Mouse (Mus musculus): Measurements from ENCODE around the gene Myof. TPM values are rescaled to one million over a fixed set of nuclear protein-coding genes. Genes with fewer than 3 reads are reported as not detected.
A peak's percentile ranks its signal among the peaks of the same experiment; 100 is the strongest.

Myof gene
- polyA plus RNA-seq, 1 experiment from 2014 or later: 15.9 TPM

DNA sequence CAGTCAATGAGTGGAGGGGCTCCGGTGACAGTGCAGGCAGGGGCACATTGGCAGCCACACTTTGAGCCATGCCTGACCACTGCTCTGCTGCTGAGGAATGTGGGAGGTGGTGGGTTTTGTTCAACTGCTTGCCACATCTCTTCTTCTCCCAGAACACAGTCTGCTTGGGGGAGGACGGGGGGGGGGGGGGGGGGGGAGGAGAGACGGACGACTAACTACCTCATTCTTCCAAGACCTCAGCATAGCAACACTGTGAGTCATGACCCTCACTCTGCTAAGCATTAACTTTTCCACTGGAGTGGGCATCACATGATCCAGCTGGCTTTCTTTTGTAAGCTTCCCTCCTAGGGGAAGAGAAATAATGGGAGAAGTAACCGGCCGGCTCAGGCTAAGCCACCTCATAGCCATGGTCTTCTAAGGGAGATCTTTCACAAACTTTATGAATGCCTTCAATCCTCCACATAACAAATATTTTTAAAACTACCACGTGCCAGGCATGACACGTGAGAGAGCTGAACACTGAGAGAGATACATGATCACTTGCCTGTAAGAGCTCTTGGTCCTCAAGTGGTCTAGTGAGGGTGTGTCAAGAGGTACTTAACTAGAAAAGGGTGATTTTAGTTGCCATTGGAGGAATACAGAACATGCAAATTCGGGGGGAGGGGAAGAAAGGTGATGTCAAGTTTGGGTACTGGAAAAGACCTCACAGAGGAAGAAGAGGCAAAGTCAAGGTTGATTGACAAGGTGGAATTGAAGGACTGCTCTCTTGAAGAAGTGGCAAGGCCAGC lies 17.9 kb downstream of the Myof start:
- ATAC-seq (ENCODE audit: insufficient read depth, low FRiP score, low read depth): peak; percentile 44
- WGBS: 30% methylated on average over 7 of the region's 9 CpGs
- no peak overlapping the region for H3K4me3 ChIP-seq (replicated peaks)
- H3K9ac ChIP-seq: no peak overlapping the region
- no peak overlapping the region for H3K4me2 ChIP-seq
- no peaks in the 10 kb centered on the region for H3K36me3 ChIP-seq
- peak overlapping the region; percentile 80 for H3K27ac ChIP-seq
- H3K4me1 ChIP-seq: peaks cover 53% of the 10 kb centered on the region
- no peaks in the 10 kb centered on the region for H3K9me3 ChIP-seq
- H3K27me3 ChIP-seq (replicated peaks): no peaks in the 10 kb centered on the region

- Histone ChIP-seq H3K27me3 (replicated peaks) (no peaks in the 10 kb centered on the region), H3K9ac (no peak overlapping the region), H3K27ac (no peak overlapping the region), H3K4me3 (replicated peaks) (no peak overlapping the region), H3K9me3 (no peaks in the 10 kb centered on the region), H3K4me2 (no peak overlapping the region), H3K4me1 (peaks cover 36% of the 10 kb centered on the region), H3K36me3 (no peaks in the 10 kb centered on the region)
- WGBS: 68% methylated on average over 4 of the region's 4 CpGs
- ATAC-seq (ENCODE audit: insufficient read depth, low FRiP score, low read depth): no peak
These were observed 19.8 kb downstream of the Myof start for GRCm38 (mm10) chr19:38023603-38024002.

- Histone ChIP-seq H3K9me3 (no peaks in the 10 kb centered on the region), H3K4me1 (peaks cover 28% of the 10 kb centered on the region), H3K4me3 (replicated peaks) (no peak overlapping the region), H3K27me3 (replicated peaks) (no peaks in the 10 kb centered on the region), H3K36me3 (no peaks in the 10 kb centered on the region), H3K9ac (no peak overlapping the region), H3K4me2 (no peak overlapping the region), H3K27ac (no peak overlapping the region)
- ATAC-seq (ENCODE audit: insufficient read depth, low FRiP score, low read depth): no peak
- WGBS: 42% methylated on average over 4 of the region's 4 CpGs
These were observed 20.7 kb downstream of the Myof start for GRCm38 (mm10) chr19:38022710-38023109.

DNA sequence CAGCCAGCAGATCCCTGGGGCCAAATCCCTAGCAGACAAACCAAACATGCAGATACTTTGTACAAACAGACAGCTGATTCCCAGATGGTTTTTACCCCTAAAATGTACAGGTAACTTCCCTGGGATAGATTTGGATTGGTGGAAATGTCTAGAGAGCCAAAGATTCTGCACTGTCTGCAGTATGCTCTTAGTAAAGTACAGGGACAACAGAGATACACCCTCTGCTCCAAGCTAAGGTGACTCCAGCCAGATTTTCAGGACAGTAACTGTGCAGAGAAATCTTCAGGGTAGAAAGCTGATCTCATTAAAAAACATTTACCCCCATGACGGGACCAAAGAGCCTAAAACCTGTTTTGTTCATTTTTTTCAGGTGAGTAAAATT lies 27.5 kb downstream of the Myof start:
- Histone ChIP-seq H3K27me3 (replicated peaks) (no peaks in the 10 kb centered on the region), H3K4me2 (no peak overlapping the region), H3K9ac (no peak overlapping the region), H3K36me3 (no peaks in the 10 kb centered on the region), H3K9me3 (no peaks in the 10 kb centered on the region), H3K4me3 (replicated peaks) (no peak overlapping the region), H3K27ac (peak overlapping the region; percentile 67), H3K4me1 (0 out of 2 replicates have a peak, but pooled peaks cover 4% of the 10 kb centered on the region)
- 60% methylated on average over 1 of the region's 1 CpGs for WGBS
- 0 out of 2 replicates have a peak, but pooled peaks have one; percentile 6 for ATAC-seq (ENCODE audit: insufficient read depth, low FRiP score, low read depth)

GRCm38 (mm10) chr19:38015180-38015872 lies 28.1 kb downstream of the Myof start:
- no peaks in the 10 kb centered on the region for H3K36me3 ChIP-seq
- no peak overlapping the region for H3K9ac ChIP-seq
- peak overlapping the region; percentile 20; the same call in 1 of the 2 replicates for H3K4me2 ChIP-seq
- H3K4me3 ChIP-seq (replicated peaks): no peak overlapping the region
- peak overlapping the region; percentile 83 for H3K27ac ChIP-seq
- 0 out of 2 replicates have a peak, but pooled peaks cover 4% of the 10 kb centered on the region for H3K4me1 ChIP-seq
- no peaks in the 10 kb centered on the region for H3K27me3 ChIP-seq (replicated peaks)
- WGBS: 4% methylated on average over 1 of the region's 1 CpGs
- no peaks in the 10 kb centered on the region for H3K9me3 ChIP-seq
- peak; percentile 98 for ATAC-seq (ENCODE audit: insufficient read depth, low FRiP score, low read depth)

DNA sequence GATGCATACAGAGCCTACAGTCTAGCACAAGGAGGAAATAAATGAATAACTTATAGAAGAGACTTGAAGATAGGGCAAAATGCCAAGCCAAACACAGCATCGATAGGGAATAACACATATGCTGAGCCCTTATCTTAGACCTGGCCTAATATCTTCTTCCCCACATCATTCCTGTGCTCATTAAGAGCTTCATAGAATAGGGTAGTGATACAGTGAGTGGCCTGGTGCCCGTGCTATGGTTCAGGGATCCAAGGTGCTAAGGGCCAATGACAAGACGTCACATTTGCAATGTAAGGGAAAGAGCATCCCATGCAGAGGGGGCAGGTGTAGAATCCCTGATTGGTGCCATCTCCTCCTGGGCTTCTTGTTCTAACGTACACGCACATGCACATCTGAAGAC lies 28.9 kb downstream of the Myof start:
- WGBS: 76% methylated on average over 5 of the region's 5 CpGs
- 0 out of 2 replicates have a peak, but pooled peaks cover 4% of the 10 kb centered on the region for H3K4me1 ChIP-seq
- H3K36me3 ChIP-seq: no peaks in the 10 kb centered on the region
- H3K27me3 ChIP-seq (replicated peaks): no peaks in the 10 kb centered on the region
- no peak for ATAC-seq (ENCODE audit: insufficient read depth, low FRiP score, low read depth)
- no peak overlapping the region; the same call in 1 of the 2 replicates for H3K27ac ChIP-seq
- H3K4me2 ChIP-seq: no peak overlapping the region
- no peak overlapping the region for H3K9ac ChIP-seq
- H3K4me3 ChIP-seq (replicated peaks): no peak overlapping the region
- H3K9me3 ChIP-seq: no peaks in the 10 kb centered on the region

- WGBS: 29% methylated on average over 1 of the region's 1 CpGs
- no peak overlapping the region for H3K27ac ChIP-seq
- no peak for ATAC-seq (ENCODE audit: insufficient read depth, low FRiP score, low read depth)
These were observed 32.0 kb downstream of the Myof start for GRCm38 (mm10) chr19:38011379-38011778.

DNA sequence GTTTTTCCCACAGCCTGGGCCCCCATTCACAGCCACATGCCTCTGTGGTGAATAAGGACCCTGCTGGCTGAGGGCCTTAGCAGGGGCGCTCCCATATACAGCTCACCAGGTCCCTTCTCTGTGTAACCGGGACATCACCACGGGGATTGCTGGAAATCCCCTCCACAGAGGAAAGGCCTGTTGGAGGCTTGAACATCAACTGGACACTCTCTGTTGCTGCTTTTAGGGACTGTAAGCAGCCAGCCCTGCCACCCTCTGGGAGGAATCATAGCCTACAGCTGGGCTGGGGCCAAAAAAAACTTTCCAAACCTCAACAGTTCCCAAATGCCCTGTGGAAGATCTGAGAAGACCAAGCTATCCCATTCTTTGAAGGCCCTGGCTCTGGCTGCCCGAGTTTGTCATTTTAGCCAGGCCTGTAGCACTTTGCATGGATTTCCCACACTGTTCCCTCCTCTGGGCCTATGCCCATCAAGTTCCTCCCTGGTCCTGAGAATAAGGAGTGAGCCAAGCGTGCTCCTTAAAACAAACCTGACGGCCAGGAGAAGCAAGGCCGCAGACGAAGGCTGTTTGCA lies 38.5 kb downstream of the Myof start:
- H3K27ac ChIP-seq: peak overlapping the region; percentile 65; the same call in 1 of the 2 replicates
- ATAC-seq (ENCODE audit: insufficient read depth, low FRiP score, low read depth): no peak

More at GRCm38 (mm10) chr19:38011379-38011778, 32.0 kb downstream of the Myof start:
- Histone ChIP-seq H3K4me3 (replicated peaks) (no peak overlapping the region), H3K36me3 (no peaks in the 10 kb centered on the region), H3K4me1 (0 out of 2 replicates have a peak, but pooled peaks cover 4% of the 10 kb centered on the region), H3K27me3 (replicated peaks) (no peaks in the 10 kb centered on the region), H3K4me2 (no peak overlapping the region), H3K9ac (no peak overlapping the region), H3K9me3 (no peaks in the 10 kb centered on the region)

GRCm38 (mm10) chr19:38003671-38004521 lies 39.5 kb downstream of the Myof start:
- WGBS: 40% methylated on average over 24 of the region's 24 CpGs
- Histone ChIP-seq H3K27me3 (replicated peaks) (no peaks in the 10 kb centered on the region), H3K9me3 (no peaks in the 10 kb centered on the region), H3K4me2 (no peak overlapping the region), H3K9ac (no peak overlapping the region), H3K27ac (peak overlapping the region; percentile 65; the same call in 1 of the 2 replicates), H3K4me3 (replicated peaks) (no peak overlapping the region), H3K4me1 (peaks cover 15% of the 10 kb centered on the region), H3K36me3 (no peaks in the 10 kb centered on the region)
- peak; percentile 58; the same call in 1 of the 2 replicates for ATAC-seq (ENCODE audit: insufficient read depth, low FRiP score, low read depth)

More for the DNA sequence above, 38.5 kb downstream of the Myof start:
- Histone ChIP-seq H3K9me3 (no peaks in the 10 kb centered on the region), H3K4me2 (no peak overlapping the region), H3K27me3 (replicated peaks) (no peaks in the 10 kb centered on the region), H3K36me3 (no peaks in the 10 kb centered on the region), H3K4me3 (replicated peaks) (no peak overlapping the region), H3K4me1 (peaks cover 15% of the 10 kb centered on the region), H3K9ac (no peak overlapping the region)
- WGBS: 67% methylated on average over 8 of the region's 8 CpGs

DNA sequence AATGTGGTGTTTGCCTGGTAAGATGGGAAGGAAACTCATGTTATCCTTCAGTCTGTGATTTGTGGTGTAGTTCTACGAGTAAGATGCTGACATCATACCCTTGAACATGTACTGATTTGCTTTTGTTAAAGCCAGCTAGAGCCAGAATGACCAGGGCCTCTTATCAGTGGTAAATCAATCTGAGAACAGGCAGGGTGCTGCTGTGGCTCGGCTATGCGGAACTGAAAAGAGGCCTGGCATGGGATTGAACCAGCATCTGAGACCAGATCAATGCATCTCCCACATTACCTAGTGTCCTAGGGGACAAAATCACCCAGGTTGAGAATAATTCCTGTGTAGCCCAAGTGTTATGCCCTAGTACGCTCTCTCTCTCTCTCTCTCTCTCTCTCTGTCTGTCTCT lies 40.6 kb downstream of the Myof start:
- 69% methylated on average over 4 of the region's 4 CpGs for WGBS
- H3K9ac ChIP-seq: no peak overlapping the region
- peaks cover 15% of the 10 kb centered on the region for H3K4me1 ChIP-seq

DNA sequence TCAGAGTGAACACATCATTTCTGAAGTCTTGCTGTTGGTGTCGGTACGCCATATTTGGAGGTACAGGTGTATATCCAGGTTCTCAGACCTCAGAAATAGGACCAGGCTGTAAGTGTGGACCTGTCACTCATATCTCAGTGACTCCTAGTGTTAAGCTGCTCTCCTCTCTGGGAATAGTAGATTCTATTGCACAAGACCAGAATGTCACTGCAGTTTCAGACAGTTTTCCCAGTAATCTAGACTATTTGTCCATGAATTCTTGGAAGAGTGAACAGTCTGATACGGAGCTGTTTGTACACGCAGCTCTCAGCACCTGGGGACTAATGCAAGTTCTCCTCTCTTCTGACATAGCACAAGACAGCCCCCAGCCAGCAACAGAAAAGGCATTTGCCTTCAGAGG lies 42.4 kb downstream of the Myof start:
- H3K4me1 ChIP-seq: peaks cover 15% of the 10 kb centered on the region
- no peak overlapping the region for H3K4me3 ChIP-seq (replicated peaks)
- H3K36me3 ChIP-seq: no peaks in the 10 kb centered on the region
- no peak overlapping the region for H3K9ac ChIP-seq
- H3K9me3 ChIP-seq: no peaks in the 10 kb centered on the region
- WGBS: 93% methylated on average over 4 of the region's 4 CpGs
- H3K27ac ChIP-seq: no peak overlapping the region
- no peak for ATAC-seq (ENCODE audit: insufficient read depth, low FRiP score, low read depth)
- no peaks in the 10 kb centered on the region for H3K27me3 ChIP-seq (replicated peaks)
- no peak overlapping the region for H3K4me2 ChIP-seq

More for the DNA sequence above, 40.6 kb downstream of the Myof start:
- Histone ChIP-seq H3K27ac (no peak overlapping the region), H3K4me3 (replicated peaks) (no peak overlapping the region), H3K27me3 (replicated peaks) (no peaks in the 10 kb centered on the region), H3K4me2 (no peak overlapping the region), H3K9me3 (no peaks in the 10 kb centered on the region), H3K36me3 (no peaks in the 10 kb centered on the region)
- no peak for ATAC-seq (ENCODE audit: insufficient read depth, low FRiP score, low read depth)

Measured in stomach, embryonic 15.5 days (tissue).